Mouse (Mus musculus) ES-Bruce4 (cell line): ENCODE results near the gene Fndc7.

Experiments used
- CTCF ChIP-seq: IDR thresholded peaks from one replicate; pipeline ENCODE4 v1.8.1; 2011; ENCODE audit warnings: low read depth, low read length
- EP300 ChIP-seq: IDR thresholded peaks from 2 replicates; pipeline ENCODE4 v1.6.1; 2011; ENCODE audit warnings: low read depth, low read length; ENCODE audit not compliant: insufficient read depth
- POLR2A ChIP-seq: IDR thresholded peaks from one replicate; pipeline ENCODE4 v1.8.1; 2011; ENCODE audit warnings: low read length; ENCODE audit not compliant: insufficient read depth

- TF ChIP-seq POLR2A: no peak
- TF ChIP-seq EP300: no peak
- TF ChIP-seq CTCF: no peak
Measured at GRCm38 (mm10) chr3:108918852-108919251, 29.0 kb upstream of the Fndc7 start.
